Mouse (Mus musculus): ENCODE data around the gene Cldnd2.
"Not testable (repeated sequence)": the region's sequence is repeated elsewhere in the genome, so short reads cannot be mapped to it uniquely, and the experiment has no call there.

Cldnd2 gene

GRCm38 (mm10) chr7:43440482-43440881 is at the start of gene Cldnd2:
Gene Cldnd2, plus strand, starts transcription at chr7:43440782.
- DNase-seq (ENCODE audit: low read depth, low spot score): no peak

- no peak for DNase-seq (ENCODE audit: low read depth, low spot score)
Observed at GRCm38 (mm10) chr7:43392349-43393121, 48.0 kb upstream of the Cldnd2 start.

GRCm38 (mm10) chr7:43399501-43399900 is 41.1 kb upstream of the Cldnd2 start:
- no peak for DNase-seq (ENCODE audit: low read depth, low spot score)

GRCm38 (mm10) chr7:43402718-43403117 is 37.9 kb upstream of the Cldnd2 start:
- DNase-seq (ENCODE audit: low read depth, low spot score): no peak

- no peak for DNase-seq (ENCODE audit: low read depth, low spot score)
Observed at GRCm38 (mm10) chr7:43407573-43407972, 33.0 kb upstream of the Cldnd2 start.

GRCm38 (mm10) chr7:43408131-43408553 is 32.4 kb upstream of the Cldnd2 start, which contains the start of gene Siglecg:
Gene Siglecg, plus strand, starts transcription at chr7:43408204.
- no peak for DNase-seq (ENCODE audit: low read depth, low spot score)

- DNase-seq (ENCODE audit: low read depth, low spot score): no peak
Observed at GRCm38 (mm10) chr7:43409084-43409483, 31.5 kb upstream of the Cldnd2 start.

GRCm38 (mm10) chr7:43411724-43412123 is 28.9 kb upstream of the Cldnd2 start:
- not testable (repeated sequence) for DNase-seq (ENCODE audit: low read depth, low spot score)

GRCm38 (mm10) chr7:43417298-43417697 is 23.3 kb upstream of the Cldnd2 start:
- no peak for DNase-seq (ENCODE audit: low read depth, low spot score)

GRCm38 (mm10) chr7:43422995-43423617 is 17.5 kb upstream of the Cldnd2 start:
- peak; percentile 52 for DNase-seq (ENCODE audit: low read depth, low spot score)

GRCm38 (mm10) chr7:43423991-43424625 is 16.5 kb upstream of the Cldnd2 start:
- DNase-seq (ENCODE audit: low read depth, low spot score): no peak

GRCm38 (mm10) chr7:43427406-43427805 is 13.2 kb upstream of the Cldnd2 start, which contains the start of gene Lim2:
Gene Lim2, plus strand, starts transcription at chr7:43427670.
- no peak for DNase-seq (ENCODE audit: low read depth, low spot score)

- DNase-seq (ENCODE audit: low read depth, low spot score): no peak
Observed at GRCm38 (mm10) chr7:43429500-43429899, 11.1 kb upstream of the Cldnd2 start.

- no peak for DNase-seq (ENCODE audit: low read depth, low spot score)
Observed at GRCm38 (mm10) chr7:43432891-43433290, 7.7 kb upstream of the Cldnd2 start.

GRCm38 (mm10) chr7:43434676-43435075 is 5.9 kb upstream of the Cldnd2 start:
- DNase-seq (ENCODE audit: low read depth, low spot score): no peak

- no peak for DNase-seq (ENCODE audit: low read depth, low spot score)
Observed at GRCm38 (mm10) chr7:43436341-43437255, 4.0 kb upstream of the Cldnd2 start, which contains the start of gene Nkg7. Gene Nkg7, plus strand, starts transcription at chr7:43437073.

- DNase-seq (ENCODE audit: low read depth, low spot score): no peak
Observed at GRCm38 (mm10) chr7:43438611-43439010, 2.0 kb upstream of the Cldnd2 start.

- DNase-seq (ENCODE audit: low read depth, low spot score): no peak
Observed at GRCm38 (mm10) chr7:43441071-43441470, 489 bp downstream of the Cldnd2 start.

GRCm38 (mm10) chr7:43442684-43443083 is 2.1 kb downstream of the Cldnd2 start:
- no peak for DNase-seq (ENCODE audit: low read depth, low spot score)

- peak; percentile 40 for DNase-seq (ENCODE audit: low read depth, low spot score)
Observed at GRCm38 (mm10) chr7:43443126-43443916, 2.7 kb downstream of the Cldnd2 start.

- peak; percentile 92 for DNase-seq (ENCODE audit: low read depth, low spot score)
Observed at GRCm38 (mm10) chr7:43443917-43444293, 3.3 kb downstream of the Cldnd2 start, which contains the start of the genes Etfb and Gm45233. Gene Etfb, plus strand, starts transcription at chr7:43444083. Gene Gm45233, plus strand, starts transcription at chr7:43444128.
